Mouse (Mus musculus) liver, adult 2 months (tissue): ENCODE measurements at regions not wholly inside any gene's neighbourhood (a gene's known extent, or its start where the extent isn't known, plus 50 kb on each side); places are given as distances from the start of the nearest gene placed in this dataset.

Experiments used
- DNase-seq: peaks from one replicate; pipeline ENCODE4 v3.0.0-alpha.2; 2011; ENCODE audit warnings: low read depth, low spot score; ENCODE audit errors: extremely low read depth
- H3K27ac ChIP-seq: fragments of 200-500 bp; replicated peaks from 2 replicates; pipeline ENCODE4 v1.5.1; 2012; ENCODE audit warnings: low read depth, mild to moderate bottlenecking, control low read depth, inconsistent platforms, low read length; ENCODE audit not compliant: insufficient read depth
- H3K27me3 ChIP-seq: fragments of 200-500 bp; 2 replicates; pipeline ENCODE4 v1.6.1; 2012; ENCODE audit warnings: mild to moderate bottlenecking, moderate library complexity, low read length, inconsistent platforms; ENCODE audit not compliant: control insufficient read depth, insufficient read depth
- H3K36me3 ChIP-seq: fragments of 200-500 bp; 2 replicates; pipeline ENCODE4 v1.6.1; 2012; ENCODE audit warnings: low read length, inconsistent platforms; ENCODE audit not compliant: control insufficient read depth, insufficient read depth
- H3K4me1 ChIP-seq: fragments of 200-500 bp; 2 replicates; pipeline ENCODE4 v1.6.1; 2011; ENCODE audit warnings: low read length; ENCODE audit not compliant: control insufficient read depth, insufficient read depth
- H3K4me3 ChIP-seq: fragments of 200-500 bp; 2 replicates; pipeline ENCODE4 v1.5.1; 2011; ENCODE audit warnings: low read depth, mild to moderate bottlenecking, control low read depth, low read length, moderate library complexity; ENCODE audit not compliant: insufficient read depth
- H3K79me2 ChIP-seq: fragments of 200-500 bp; 2 replicates; pipeline ENCODE4 v1.6.1; 2012; ENCODE audit warnings: inconsistent platforms, mild to moderate bottlenecking, low read length, moderate library complexity; ENCODE audit not compliant: control insufficient read depth, insufficient read depth
- H3K9ac ChIP-seq: fragments of 200-500 bp; 2 replicates; pipeline ENCODE4 v1.6.1; 2012; ENCODE audit warnings: low read depth, mild to moderate bottlenecking, control low read depth, inconsistent platforms, low read length
- CTCF ChIP-seq: fragments of 200-500 bp; IDR thresholded peaks from 2 replicates; pipeline ENCODE4 v1.5.1; 2011; ENCODE audit warnings: low read depth, low read length, control low read depth
- POLR2A ChIP-seq: fragments of 200-500 bp; IDR thresholded peaks from 2 replicates; pipeline ENCODE4 v1.6.1; 2011; ENCODE audit warnings: low read length, control low read depth; ENCODE audit not compliant: insufficient read depth; ENCODE audit errors: extremely low read depth
- WGBS: fragments of 180-500 bp; shearing (Covaris S2); methylation state at CpG from one replicate; pipeline ENCODE4 v1.1.7; 2018; 5-methylcytosine and 5-hydroxymethylcytosine counted together

DNA sequence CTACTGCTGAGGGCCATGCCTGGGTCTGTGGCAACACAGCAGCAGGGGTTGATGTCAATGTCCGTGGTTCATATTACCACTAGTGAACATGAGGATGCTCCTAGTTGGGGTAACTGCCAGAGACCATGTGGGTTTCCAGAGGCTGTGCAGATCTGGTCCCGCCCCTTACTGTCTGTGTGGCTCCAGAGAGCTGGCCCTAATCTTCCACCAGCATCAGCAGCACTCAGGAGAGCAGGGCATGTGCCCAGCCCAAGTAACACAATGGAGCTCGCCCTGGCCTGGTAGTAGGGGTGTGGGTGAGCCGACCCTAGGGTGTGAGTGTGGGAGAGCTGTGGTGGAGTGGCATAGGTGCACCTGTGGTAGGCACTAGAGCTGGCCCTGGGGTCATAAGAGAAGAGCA is 59.3 kb upstream of the Galnt15 start:
- WGBS: 90% methylated on average over 4 of the region's 4 CpGs
- Histone ChIP-seq H3K79me2 (no peaks in the 10 kb centered on the region), H3K36me3 (no peaks in the 10 kb centered on the region), H3K27ac (no peak overlapping the region), H3K9ac (no peak overlapping the region), H3K27me3 (no peaks in the 10 kb centered on the region), H3K4me3 (no peak overlapping the region), H3K4me1 (no peaks in the 10 kb centered on the region)
- no peak for TF ChIP-seq POLR2A
- no peak for TF ChIP-seq CTCF
- no peak for DNase-seq

- TF ChIP-seq CTCF: no peak
- no peak for TF ChIP-seq POLR2A
- Histone ChIP-seq H3K9ac (no peak overlapping the region), H3K79me2 (no peaks in the 10 kb centered on the region), H3K4me1 (no peaks in the 10 kb centered on the region), H3K27me3 (no peaks in the 10 kb centered on the region), H3K36me3 (no peaks in the 10 kb centered on the region), H3K27ac (no peak overlapping the region), H3K4me3 (no peak overlapping the region)
- 90% methylated on average over 3 of the region's 3 CpGs for WGBS
- DNase-seq: no peak
Measured at GRCm38 (mm10) chr14:31970245-31970830, 58.5 kb upstream of the Galnt15 start.

DNA sequence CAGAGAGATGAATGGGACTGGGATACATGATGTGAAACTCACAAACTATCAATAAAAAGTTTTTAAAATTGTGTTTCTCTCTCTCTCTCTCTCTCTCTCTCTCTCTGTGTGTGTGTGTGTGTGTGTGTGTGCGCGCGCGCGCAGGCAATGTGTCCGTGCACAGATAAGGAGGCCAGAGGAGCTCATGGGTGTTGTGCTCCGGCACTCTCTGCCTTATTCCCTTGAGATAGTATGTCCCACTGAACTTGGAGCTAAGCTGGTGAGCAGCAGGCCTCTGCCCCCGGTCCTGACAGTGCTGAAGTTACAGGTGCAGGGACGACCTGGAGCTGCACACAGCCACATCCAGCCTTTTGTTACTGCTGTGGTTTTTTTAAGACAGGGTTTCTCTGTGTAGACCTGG is 57.9 kb upstream of the Galnt15 start:
- Histone ChIP-seq H3K9ac (no peak overlapping the region), H3K4me1 (no peaks in the 10 kb centered on the region), H3K4me3 (no peak overlapping the region), H3K27ac (no peak overlapping the region), H3K27me3 (no peaks in the 10 kb centered on the region), H3K36me3 (no peaks in the 10 kb centered on the region), H3K79me2 (no peaks in the 10 kb centered on the region)
- no peak for TF ChIP-seq CTCF
- TF ChIP-seq POLR2A: no peak
- no peak for DNase-seq
- 92% methylated on average over 9 of the region's 9 CpGs for WGBS

DNA sequence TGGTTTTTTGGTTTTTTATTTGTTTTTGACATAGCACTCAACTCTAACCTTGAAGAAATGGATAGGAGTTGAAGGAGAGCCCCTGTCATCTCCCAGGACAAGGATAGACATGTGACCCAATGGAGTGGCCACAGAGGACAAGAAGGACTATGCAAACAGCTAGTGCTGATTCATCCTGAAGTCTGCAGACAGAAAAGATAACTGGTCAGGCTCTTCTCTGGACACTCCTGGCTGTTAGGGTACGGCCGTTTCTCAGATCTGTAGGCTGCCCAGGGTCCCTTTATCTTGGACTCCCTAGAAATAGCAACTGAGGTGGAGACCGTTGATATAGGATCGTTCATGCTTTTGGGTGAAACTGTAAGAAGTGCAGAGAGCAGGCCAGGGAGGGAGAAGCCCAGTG is 55.1 kb upstream of the Galnt15 start:
- Histone ChIP-seq H3K36me3 (no peaks in the 10 kb centered on the region), H3K27me3 (no peaks in the 10 kb centered on the region), H3K9ac (no peak overlapping the region), H3K79me2 (no peaks in the 10 kb centered on the region), H3K27ac (no peak overlapping the region), H3K4me1 (no peaks in the 10 kb centered on the region), H3K4me3 (no peak overlapping the region)
- TF ChIP-seq POLR2A (no peak), CTCF (no peak)
- no peak for DNase-seq
- 88% methylated on average over 4 of the region's 4 CpGs for WGBS

GRCm38 (mm10) chr14:31978196-31978595 is 50.6 kb upstream of the Galnt15 start:
- 86% methylated on average over 4 of the region's 4 CpGs for WGBS
- no peak overlapping the region for H3K9ac ChIP-seq
- H3K27me3 ChIP-seq: no peaks in the 10 kb centered on the region; the same call in 1 of the 2 replicates
- no peak overlapping the region for H3K27ac ChIP-seq
- no peaks in the 10 kb centered on the region for H3K79me2 ChIP-seq
- no peaks in the 10 kb centered on the region for H3K4me1 ChIP-seq
- no peak for DNase-seq
- no peak overlapping the region for H3K4me3 ChIP-seq
- no peaks in the 10 kb centered on the region for H3K36me3 ChIP-seq
- TF ChIP-seq CTCF: no peak
- TF ChIP-seq POLR2A: no peak

- Histone ChIP-seq H3K9ac (no peak overlapping the region), H3K27me3 (no peaks in the 10 kb centered on the region; the same call in 1 of the 2 replicates), H3K27ac (no peak overlapping the region), H3K4me3 (no peak overlapping the region), H3K79me2 (no peaks in the 10 kb centered on the region), H3K36me3 (no peaks in the 10 kb centered on the region), H3K4me1 (no peaks in the 10 kb centered on the region)
- TF ChIP-seq CTCF (no peak), POLR2A (no peak)
- DNase-seq: no peak
- WGBS: 75% methylated on average over 3 of the region's 3 CpGs
Measured at GRCm38 (mm10) chr14:31978690-31979089, 50.1 kb upstream of the Galnt15 start.
